Mouse (Mus musculus) small intestine, adult 2 months (tissue): ENCODE measurements around the gene Gdf10.

Experiments used
- CTCF ChIP-seq: fragments of 200-500 bp; IDR thresholded peaks from 2 replicates; pipeline ENCODE4 v1.5.1; 2012; ENCODE audit warnings: low read depth, mild to moderate bottlenecking, control low read depth, inconsistent platforms, low read length, moderate library complexity, mixed read lengths; ENCODE audit not compliant: insufficient replicate concordance, insufficient read length; ENCODE audit errors: extremely low read depth
- POLR2A ChIP-seq: fragments of 200-500 bp; IDR thresholded peaks from 2 replicates; pipeline ENCODE4 v1.6.1; 2012; ENCODE audit warnings: low read depth, mild to moderate bottlenecking, control low read depth, inconsistent platforms, low read length, moderate library complexity

- TF ChIP-seq CTCF (no peak), POLR2A (no peak)
These were observed 55.2 kb downstream of the Gdf10 start, which contains the start of gene Zfp488 for GRCm38 (mm10) chr14:33978604-33979059.
